Mouse (Mus musculus) embryonic fibroblast, embryonic 13.5 days (primary cell): ENCODE data around the gene Ifnl2. TPM values are rescaled to one million over a fixed set of nuclear protein-coding genes. Genes with fewer than 3 reads are reported as not detected.
"Not testable (repeated sequence)": the region's sequence is repeated elsewhere in the genome, so short reads cannot be mapped to it uniquely, and the experiment has no call there.

Source experiments
- H3K27ac ChIP-seq: 2 replicates; pipeline ENCODE4 v1.5.1; 2012; ENCODE audit warnings: low read length, control low read depth, inconsistent platforms; ENCODE audit not compliant: insufficient read depth
- H3K4me1 ChIP-seq: 2 replicates; pipeline ENCODE4 v1.6.1; 2011; ENCODE audit warnings: low read length; ENCODE audit not compliant: control insufficient read depth, insufficient read depth
- H3K4me3 ChIP-seq: 2 replicates; pipeline ENCODE4 v1.5.1; 2011; ENCODE audit warnings: mild to moderate bottlenecking, control low read depth, low read length; ENCODE audit not compliant: insufficient read depth
- CTCF ChIP-seq: IDR thresholded peaks from 2 replicates; pipeline ENCODE4 v1.5.1; 2011; ENCODE audit warnings: mild to moderate bottlenecking, control low read depth, low read length, moderate library complexity, borderline replicate concordance; ENCODE audit not compliant: insufficient read depth
- POLR2A ChIP-seq: IDR thresholded peaks from 2 replicates; pipeline ENCODE4 v1.6.1; 2011; ENCODE audit warnings: low read depth, mild to moderate bottlenecking, control low read depth, low read length, moderate library complexity
- polyA plus RNA-seq: library from polyadenylated mRNA; stranded (reverse); fragments of >200 nt; gene quantifications from 2 replicates; pipeline ENCODE4 v1.2.4, GENCODE M21; 2011; ENCODE audit warnings: low read depth; ENCODE audit not compliant: missing spikeins, insufficient read length

Ifnl2 gene
- polyA plus RNA-seq, 1 experiment, result not detected

DNA sequence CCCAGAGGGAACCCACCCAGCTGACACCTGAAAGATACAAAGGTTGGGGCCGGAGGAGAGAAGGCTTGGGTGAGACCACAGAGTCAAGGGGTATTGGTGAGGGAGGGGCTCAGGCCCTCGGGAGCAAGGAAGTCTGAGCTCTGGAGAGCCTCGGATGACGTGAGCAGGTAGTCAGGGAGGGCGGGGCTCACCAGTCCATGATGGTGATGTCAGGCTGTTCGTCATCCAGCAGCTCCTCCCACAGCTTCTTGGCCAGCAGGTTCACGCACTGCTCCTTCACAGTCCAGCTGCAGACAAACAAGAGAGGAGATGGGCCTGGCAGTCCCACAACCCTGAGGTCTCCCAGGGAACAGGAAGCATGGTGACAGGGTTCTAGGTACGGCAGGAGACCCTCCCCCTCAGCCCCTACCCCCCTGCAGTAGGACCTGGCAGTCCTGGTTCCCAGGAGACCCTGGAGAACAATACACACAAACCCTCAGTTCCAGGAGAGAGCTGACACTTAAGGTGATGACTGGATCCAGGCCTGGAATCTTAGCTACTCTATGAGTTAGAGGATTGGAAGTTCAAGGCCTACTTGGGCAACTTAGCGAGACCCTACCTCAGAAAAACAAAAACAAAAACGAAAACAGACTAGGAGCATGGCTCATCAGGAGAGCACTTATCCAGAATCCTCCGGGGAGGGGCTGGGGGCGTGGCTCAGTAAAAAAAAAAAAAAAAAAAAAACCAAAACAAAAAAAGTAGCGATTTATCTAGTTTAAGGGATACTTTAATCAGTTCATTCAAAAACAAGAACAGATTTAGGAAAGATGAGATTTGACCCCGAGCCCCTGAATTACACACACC lies 35.0 kb upstream of the Ifnl2 start:
- TF ChIP-seq POLR2A (no peak), CTCF (no peak)
- H3K27ac ChIP-seq, result no peak overlapping the region

GRCm38 (mm10) chr7:28544051-28544601 lies 33.9 kb upstream of the Ifnl2 start:
- H3K4me3 ChIP-seq, result no peak overlapping the region
- no peak for TF ChIP-seq POLR2A
- TF ChIP-seq CTCF, result no peak
- H3K27ac ChIP-seq, result no peak overlapping the region
- H3K4me1 ChIP-seq, result no peaks in the 10 kb centered on the region

More for the DNA sequence above, 35.0 kb upstream of the Ifnl2 start:
- Histone ChIP-seq H3K4me3 (no peak overlapping the region), H3K4me1 (no peaks in the 10 kb centered on the region)

DNA sequence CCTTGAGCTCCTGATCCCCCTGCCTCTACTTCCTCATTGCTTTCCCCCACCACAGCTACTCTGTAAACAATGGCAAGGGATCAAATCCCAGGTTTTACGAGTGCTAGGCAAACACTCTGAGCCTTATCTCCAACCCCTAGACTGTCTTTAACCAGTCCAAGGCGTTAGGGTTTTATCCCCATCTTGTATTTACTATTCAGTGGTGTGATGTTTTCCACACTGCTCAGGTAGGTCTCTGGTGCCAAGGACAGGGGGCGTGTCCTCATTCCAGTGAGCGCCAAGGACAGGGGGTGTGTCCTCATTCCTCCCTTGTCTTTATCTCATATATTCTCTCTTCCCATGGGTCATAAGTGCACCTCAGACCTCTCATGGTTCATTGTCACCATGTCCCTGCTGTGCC lies 30.3 kb upstream of the Ifnl2 start, which contains the start of gene Sycn:
Sycn (plus strand) TSS at position 360 of the 400 bp plus-strand sequence.
- no peak within 1 kb of the TSS for H3K27ac ChIP-seq
- H3K4me3 ChIP-seq, result no peak within 1 kb of the TSS
- TF ChIP-seq POLR2A (no peak), CTCF (no peak)
- no peaks in the 10 kb centered on the region for H3K4me1 ChIP-seq

GRCm38 (mm10) chr7:28538886-28539285 lies 28.6 kb upstream of the Ifnl2 start:
- H3K27ac ChIP-seq, H3K4me3 ChIP-seq, H3K4me1 ChIP-seq: not testable (repeated sequence)

DNA sequence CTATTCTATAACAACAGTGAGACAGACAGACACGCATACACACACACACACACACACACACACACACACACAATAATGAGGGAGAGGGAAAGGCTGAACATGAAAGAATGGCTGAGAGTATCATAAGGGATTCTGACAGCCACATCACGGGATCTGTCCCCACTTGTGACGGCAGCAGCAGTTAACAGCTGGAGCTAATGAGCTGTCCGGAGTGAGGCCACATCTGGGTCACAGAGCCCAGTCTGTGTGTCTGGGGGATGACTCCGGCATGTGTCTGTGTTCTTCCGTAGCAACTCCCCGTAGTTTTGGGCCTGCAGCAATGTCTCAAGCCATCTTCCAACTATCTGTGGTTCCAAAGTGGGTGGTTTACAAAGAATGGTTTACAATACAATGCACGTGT lies 21.8 kb upstream of the Ifnl2 start:
- H3K4me3 ChIP-seq, result no peak overlapping the region
- no peak overlapping the region for H3K27ac ChIP-seq
- TF ChIP-seq POLR2A (no peak), CTCF (no peak)
- H3K4me1 ChIP-seq, result no peaks in the 10 kb centered on the region

- H3K4me3 ChIP-seq, result no peak overlapping the region
- no peaks in the 10 kb centered on the region for H3K4me1 ChIP-seq
- peak; percentile 52; the same call in 1 of the 2 replicates for TF ChIP-seq CTCF
- no peak for TF ChIP-seq POLR2A
- H3K27ac ChIP-seq, result no peak overlapping the region
Observed at GRCm38 (mm10) chr7:28527922-28528719, 17.9 kb upstream of the Ifnl2 start.

- not testable (repeated sequence) for H3K4me3 ChIP-seq, H3K27ac ChIP-seq, H3K4me1 ChIP-seq
Observed at GRCm38 (mm10) chr7:28522536-28522935, 12.3 kb upstream of the Ifnl2 start, which contains the start of gene Ifnl3. Gene Ifnl3, plus strand, starts transcription at chr7:28522836.

GRCm38 (mm10) chr7:28511441-28511840 lies 1.2 kb upstream of the Ifnl2 start:
- TF ChIP-seq POLR2A (no peak), CTCF (no peak)
- Histone ChIP-seq H3K4me1 (no peaks in the 10 kb centered on the region), H3K27ac (no peak overlapping the region), H3K4me3 (no peak overlapping the region)

- H3K27ac ChIP-seq, H3K4me3 ChIP-seq, H3K4me1 ChIP-seq: not testable (repeated sequence)
Observed at GRCm38 (mm10) chr7:28509121-28509520, 1.1 kb downstream of the Ifnl2 start.

- H3K4me1 ChIP-seq, result no peaks in the 10 kb centered on the region
- no peak overlapping the region for H3K4me3 ChIP-seq
- H3K27ac ChIP-seq, result no peak overlapping the region
- TF ChIP-seq CTCF, result no peak
- TF ChIP-seq POLR2A, result no peak
Observed at GRCm38 (mm10) chr7:28505585-28505984, 4.7 kb downstream of the Ifnl2 start.

- no peak overlapping the region for H3K27ac ChIP-seq
- TF ChIP-seq CTCF, result no peak
- no peak overlapping the region for H3K4me3 ChIP-seq
- no peaks in the 10 kb centered on the region for H3K4me1 ChIP-seq
Observed at GRCm38 (mm10) chr7:28495426-28495825, 14.8 kb downstream of the Ifnl2 start.
